Comparison of ENCODE assay signal across 15 mouse cellular contexts in the genomic region with DNA sequence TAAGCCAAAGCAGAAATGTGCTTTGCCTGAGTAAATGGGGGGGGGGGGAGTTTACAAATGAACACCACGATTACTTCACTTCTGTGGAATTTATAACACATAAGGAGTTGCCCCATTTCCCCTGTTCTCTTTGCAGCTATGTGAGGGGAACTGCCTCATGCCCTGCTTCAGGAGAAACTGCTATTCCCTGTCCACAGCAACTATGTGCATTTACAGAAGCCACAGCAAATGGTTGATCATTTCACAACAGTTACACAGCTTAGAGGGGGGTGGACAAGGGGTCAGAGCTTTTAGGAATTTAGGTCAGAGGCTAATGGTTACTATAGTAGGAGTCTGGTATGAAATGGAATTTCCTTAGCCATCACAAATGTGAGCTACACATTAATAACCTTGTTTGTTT.
DNase-seq lines count a peak whose midpoint lies in the region; ATAC-seq and TF ChIP-seq lines count a peak whose summit lies in the region.
"Had no signal": no experiment of that assay in that cellular context is flagged by ENCODE, and none has a peak within 500 bp of the region (broad histone marks: within the 10 kb centered on the region; RNA-seq: fewer than 3 reads in every experiment).

No protein-coding gene starts in this region.

- H3K9ac ChIP-seq in intestine, embryonic 15.5 days, result no peak overlapping the region
- no peak overlapping the region for H3K9ac ChIP-seq in hindbrain, embryonic 11.5 days (ENCODE audit: low read depth, low read length)
- H3K9ac ChIP-seq: embryonic facial prominence, embryonic 15.5 days; forebrain, embryonic 15.5 days; neural tube, embryonic 15.5 days had no signal

- no peaks in the 10 kb centered on the region for H3K36me3 ChIP-seq in kidney, adult 2 months (ENCODE audit: control insufficient read depth, insufficient read depth, low read length)
- H3K36me3 ChIP-seq in intestine, embryonic 15.5 days, result no peaks in the 10 kb centered on the region
- H3K36me3 ChIP-seq in hindbrain, embryonic 11.5 days (ENCODE audit: control insufficient read depth, insufficient read depth, low read length), result no peaks in the 10 kb centered on the region
- H3K36me3 ChIP-seq: embryonic facial prominence, embryonic 15.5 days; forebrain, embryonic 15.5 days; heart, embryonic 10.5 days; neural tube, embryonic 15.5 days had no signal

- no peak overlapping the region for H3K27ac ChIP-seq in kidney, adult 2 months (ENCODE audit: insufficient read depth, low read depth, low read length)
- peak overlapping the region; percentile 23; the same call in 1 of the 2 replicates for H3K27ac ChIP-seq in intestine, embryonic 15.5 days
- no peak overlapping the region for H3K27ac ChIP-seq in hindbrain, embryonic 11.5 days (ENCODE audit: low read depth, low read length)
- H3K27ac ChIP-seq: embryonic facial prominence, embryonic 15.5 days; forebrain, embryonic 15.5 days; heart, embryonic 10.5 days; neural tube, embryonic 15.5 days had no signal

- H3K4me1 ChIP-seq in kidney, adult 2 months (ENCODE audit: control insufficient read depth, insufficient read depth, low read length), result no peaks in the 10 kb centered on the region; the same call in 1 of the 2 replicates
- H3K4me1 ChIP-seq in intestine, embryonic 15.5 days (replicated peaks), result no peaks in the 10 kb centered on the region
- H3K4me1 ChIP-seq in hindbrain, embryonic 11.5 days (replicated peaks; ENCODE audit: control insufficient read depth, insufficient read depth, low read length), result no peaks in the 10 kb centered on the region
- H3K4me1 ChIP-seq: embryonic facial prominence, embryonic 15.5 days; forebrain, embryonic 15.5 days; heart, embryonic 10.5 days; neural tube, embryonic 15.5 days had no signal

- H3K4me2 ChIP-seq in intestine, embryonic 15.5 days (replicated peaks), result no peak overlapping the region
- no peak overlapping the region for H3K4me2 ChIP-seq in hindbrain, embryonic 11.5 days (replicated peaks; ENCODE audit: low read depth, low read length)
- H3K4me2 ChIP-seq: embryonic facial prominence, embryonic 15.5 days; forebrain, embryonic 15.5 days; neural tube, embryonic 15.5 days had no signal

- no peaks in the 10 kb centered on the region for H3K27me3 ChIP-seq in kidney, adult 2 months (replicated peaks; ENCODE audit: control insufficient read depth, insufficient read depth, low read length)
- no peaks in the 10 kb centered on the region for H3K27me3 ChIP-seq in intestine, embryonic 15.5 days (replicated peaks)
- no peaks in the 10 kb centered on the region for H3K27me3 ChIP-seq in hindbrain, embryonic 11.5 days (ENCODE audit: control insufficient read depth, insufficient read depth, low read length)
- H3K27me3 ChIP-seq: embryonic facial prominence, embryonic 15.5 days; forebrain, embryonic 15.5 days; megakaryocyte, embryonic 14.5 days; neural tube, embryonic 15.5 days had no signal

- no peak for TF ChIP-seq CTCF in kidney, adult 2 months (conservative IDR thresholded peaks at IDR 0.05; ENCODE audit: insufficient read depth, insufficient read length, low read depth, low read length)

- ATAC-seq in intestine, embryonic 15.5 days, result peak; percentile 76
- ATAC-seq in hindbrain, embryonic 11.5 days (ENCODE audit: low FRiP score), result no peak
- ATAC-seq: forebrain, embryonic 15.5 days had no signal

- H3K9me3 ChIP-seq in intestine, embryonic 15.5 days, result no peaks in the 10 kb centered on the region
- no peaks in the 10 kb centered on the region for H3K9me3 ChIP-seq in hindbrain, embryonic 11.5 days (ENCODE audit: control insufficient read depth, low read length)
- H3K9me3 ChIP-seq: embryonic facial prominence, embryonic 15.5 days; forebrain, embryonic 15.5 days; heart, embryonic 10.5 days; neural tube, embryonic 15.5 days had no signal

- no peak for TF ChIP-seq POLR2A in kidney, adult 2 months (IDR thresholded peaks at IDR 0.05; ENCODE audit: low read depth, low read length)

- peak; percentile 32 for DNase-seq in kidney, adult 2 months
- DNase-seq in kidney, postnatal 10 days, result no peak
- DNase-seq in 416B (ENCODE audit: low read depth), result peak; percentile 81
- DNase-seq in lung, postnatal 25 days (ENCODE audit: low spot score), result peak; percentile 33
- DNase-seq in ovary, postnatal 14 days (ENCODE audit: low spot score), result no peak
- DNase-seq in hindbrain, embryonic 11.5 days (ENCODE audit: low spot score), result no peak
- no peak for DNase-seq in natural killer cell, adult 2 months (ENCODE audit: low spot score in 2 of 2)
- DNase-seq: adrenal gland, postnatal 36 days; heart, postnatal 4 days had no signal

- 3% methylated on average over 1 of the region's 1 CpGs for WGBS in kidney, adult 2 months
- 0% methylated on average over 1 of the region's 1 CpGs for WGBS in intestine, embryonic 15.5 days
- 68% methylated on average over 1 of the region's 1 CpGs for WGBS in hindbrain, embryonic 11.5 days

- H3K4me3 ChIP-seq in kidney, adult 2 months (ENCODE audit: insufficient read depth, low read depth, low read length), result no peak overlapping the region
- no peak overlapping the region for H3K4me3 ChIP-seq in intestine, embryonic 15.5 days (replicated peaks)
- H3K4me3 ChIP-seq in hindbrain, embryonic 11.5 days (ENCODE audit: low read depth, low read length), result no peak overlapping the region
- H3K4me3 ChIP-seq: embryonic facial prominence, embryonic 15.5 days; forebrain, embryonic 15.5 days; heart, embryonic 10.5 days; megakaryocyte, embryonic 14.5 days; neural tube, embryonic 15.5 days had no signal

Comparison
In these comparisons a context has a peak if more than half of its experiments do, and no peak if none do; other contexts are left out.
1. DNase-seq: peak in kidney, adult 2 months (single experiment), 416B (single experiment) and lung, postnatal 25 days (single experiment); none in kidney, postnatal 10 days (single experiment), ovary, postnatal 14 days (single experiment), hindbrain, embryonic 11.5 days (single experiment) and natural killer cell, adult 2 months (0 of 2).